Mouse (Mus musculus) brain, embryonic 14.5 days (tissue): ENCODE results near the gene Cblc.

Source experiments
- CTCF ChIP-seq: fragments of 200-500 bp; IDR thresholded peaks from 2 replicates; pipeline ENCODE4 v1.5.1; 2012; ENCODE audit warnings: inconsistent platforms, mild to moderate bottlenecking, moderate library complexity, borderline replicate concordance; ENCODE audit not compliant: insufficient read depth, insufficient read length; ENCODE audit errors: extremely low read depth
- POLR2A ChIP-seq: fragments of 200-500 bp; IDR thresholded peaks from 2 replicates; pipeline ENCODE4 v1.6.1; 2012; ENCODE audit warnings: mild to moderate bottlenecking, inconsistent platforms, borderline replicate concordance; ENCODE audit not compliant: poor library complexity, insufficient read depth, insufficient read length, severe bottlenecking; ENCODE audit errors: extremely low read depth

GRCm38 (mm10) chr7:19754065-19754464 lies 42.5 kb downstream of the Cblc start:
- TF ChIP-seq POLR2A (no peak), CTCF (no peak)
